Mouse (Mus musculus): ENCODE measurements at regions not wholly inside any gene's neighbourhood (a gene's known extent, or its start where the extent isn't known, plus 50 kb on each side); places are given as distances from the start of the nearest gene placed in this dataset.

DNA sequence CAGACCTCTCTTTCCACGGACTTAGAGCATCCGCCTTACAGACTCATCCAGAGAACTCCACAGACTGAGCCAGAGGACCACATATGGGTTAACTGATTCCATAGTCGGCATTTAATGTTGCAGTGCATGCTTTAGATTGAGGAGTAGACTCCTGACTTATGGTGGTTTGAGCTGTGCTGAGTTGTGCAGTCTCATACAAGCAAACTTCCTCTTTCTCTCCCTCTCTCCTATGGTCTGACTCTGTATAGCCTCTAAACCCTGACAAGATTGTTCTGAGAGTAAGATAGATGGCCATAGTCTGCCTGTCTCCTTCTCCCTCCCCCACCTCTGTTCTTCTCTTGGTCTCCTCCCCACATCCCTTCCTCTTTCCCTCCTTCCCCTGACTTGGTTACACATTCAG lies 616.0 kb downstream of the Ryr2 start:
- DNase-seq: no peak

GRCm38 (mm10) chr13:11483142-11483541 lies 623.6 kb downstream of the Ryr2 start:
- DNase-seq: no peak

DNA sequence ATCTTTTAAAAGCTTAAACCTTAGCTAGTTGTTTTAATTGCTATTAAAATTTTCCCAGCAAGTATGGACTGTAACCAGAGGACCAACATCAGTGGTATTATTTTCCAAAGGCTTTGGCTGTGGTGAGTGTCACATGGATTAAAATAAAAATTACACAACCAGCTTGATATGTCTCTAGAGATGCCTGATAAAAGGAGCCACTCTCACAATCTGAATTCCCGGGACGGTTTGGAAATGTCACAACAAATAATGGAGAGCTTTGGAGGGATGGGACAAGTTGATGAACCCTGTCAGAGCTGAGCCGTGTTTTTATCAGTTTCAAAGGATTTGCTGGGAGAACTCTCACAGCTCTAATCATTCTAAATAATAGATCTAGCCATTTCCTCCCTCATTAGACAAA lies 624.0 kb downstream of the Ryr2 start:
- DNase-seq: no peak

GRCm38 (mm10) chr13:11460251-11460650 lies 646.5 kb downstream of the Ryr2 start:
- DNase-seq: no peak

- no peak for DNase-seq
Observed at GRCm38 (mm10) chr13:11455113-11455512, 651.6 kb downstream of the Ryr2 start.

DNA sequence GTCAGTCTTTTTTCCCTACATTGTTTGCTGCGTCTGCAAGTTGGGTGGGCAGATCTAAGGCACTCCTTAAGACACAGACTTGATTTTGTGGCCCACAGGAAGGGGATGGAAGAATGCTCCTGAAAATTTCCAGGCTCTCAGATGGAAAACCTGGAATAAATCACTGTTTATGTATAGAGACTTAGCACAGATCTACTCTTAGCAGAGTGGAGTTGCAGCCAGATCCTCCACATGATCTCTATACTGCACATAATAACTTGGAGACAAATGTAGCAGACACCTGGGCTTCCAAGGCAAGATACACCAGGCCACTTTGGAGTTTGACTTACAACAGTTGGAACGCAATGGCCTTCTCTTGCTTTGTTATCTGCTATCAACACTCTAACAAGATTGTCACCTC lies 654.3 kb downstream of the Ryr2 start:
- DNase-seq: no peak

- DNase-seq: no peak
Observed at GRCm38 (mm10) chr13:11432465-11433339, 674.0 kb downstream of the Ryr2 start.

GRCm38 (mm10) chr13:11426820-11427219 lies 679.9 kb downstream of the Ryr2 start:
- no peak for DNase-seq

- DNase-seq: no peak
Observed at GRCm38 (mm10) chr13:11392027-11392426, 714.7 kb downstream of the Ryr2 start.

- no peak for DNase-seq
Observed at GRCm38 (mm10) chr13:11375452-11375851, 731.3 kb downstream of the Ryr2 start.

DNA sequence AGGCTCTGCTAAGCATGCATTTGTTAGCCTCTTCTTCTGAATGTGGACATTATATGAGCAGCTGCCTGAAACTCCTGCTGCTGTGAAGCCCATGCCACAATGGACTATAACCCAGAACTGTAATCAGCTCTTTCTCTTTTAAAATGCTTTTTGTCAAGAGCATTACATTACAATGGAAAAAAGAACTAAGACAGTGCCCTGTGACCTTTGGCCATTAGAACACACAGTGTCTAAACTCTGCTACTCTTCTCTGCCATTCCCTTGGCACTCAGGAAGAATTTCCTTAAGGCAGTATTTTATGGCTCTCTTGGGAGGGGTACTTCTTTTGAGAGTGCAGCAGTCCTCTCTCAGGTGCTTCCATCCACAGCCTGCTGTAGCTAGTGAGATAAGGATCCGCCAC lies 737.3 kb downstream of the Ryr2 start:
- no peak for DNase-seq

- no peak for DNase-seq
Observed at GRCm38 (mm10) chr13:11362872-11363271, 743.9 kb downstream of the Ryr2 start.

DNA sequence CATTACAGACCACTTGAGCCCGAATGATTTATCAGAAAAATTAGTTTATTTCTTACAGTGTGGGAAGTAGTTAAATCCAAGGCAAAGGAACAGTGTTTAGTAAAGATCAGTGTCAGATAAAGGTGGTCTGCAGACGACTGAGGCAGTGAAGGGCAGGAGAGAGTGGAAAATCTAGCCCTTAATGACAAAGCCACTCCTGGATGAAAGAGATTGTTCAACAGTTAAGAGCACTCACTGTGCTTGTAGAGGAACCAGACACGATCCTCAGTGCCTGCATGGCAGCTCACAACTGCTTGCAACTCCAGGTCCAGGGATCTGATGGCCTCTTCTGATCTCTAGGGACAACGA lies 758.3 kb downstream of the Ryr2 start:
- no peak for DNase-seq

DNA sequence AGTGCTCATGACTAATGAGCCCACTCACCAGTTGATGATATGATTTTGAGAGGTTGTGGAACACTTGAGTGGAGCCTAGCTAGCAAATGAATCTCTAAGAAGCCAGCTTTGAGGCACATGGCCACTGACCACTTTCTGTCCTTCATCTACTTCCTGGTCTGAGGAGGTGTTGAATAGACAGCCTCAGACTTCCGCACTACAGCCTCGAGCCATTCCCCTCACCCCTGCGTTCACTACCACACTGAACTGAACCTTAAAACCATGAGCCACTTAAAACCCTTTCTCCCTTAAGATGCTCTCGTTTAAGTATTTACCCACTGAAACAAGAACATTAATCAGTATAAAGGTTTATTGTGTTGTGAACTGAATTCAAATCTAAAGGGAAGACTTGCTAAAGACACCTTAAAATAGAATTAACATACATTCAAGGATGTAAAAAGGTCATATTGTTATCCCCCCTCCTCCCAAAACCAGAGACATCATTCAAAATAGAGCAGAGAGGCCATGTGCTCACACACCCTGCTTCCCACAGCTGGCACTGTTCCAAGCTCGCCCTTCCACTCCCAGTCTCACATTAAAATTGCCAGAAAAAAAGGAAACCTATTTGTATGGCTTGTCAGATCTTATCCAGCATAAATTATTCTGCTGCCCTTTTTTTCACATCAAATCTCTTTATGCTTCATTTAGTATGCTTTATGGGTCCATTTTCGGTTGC lies 758.8 kb downstream of the Ryr2 start:
- DNase-seq: peak; percentile 79 to 84

DNA sequence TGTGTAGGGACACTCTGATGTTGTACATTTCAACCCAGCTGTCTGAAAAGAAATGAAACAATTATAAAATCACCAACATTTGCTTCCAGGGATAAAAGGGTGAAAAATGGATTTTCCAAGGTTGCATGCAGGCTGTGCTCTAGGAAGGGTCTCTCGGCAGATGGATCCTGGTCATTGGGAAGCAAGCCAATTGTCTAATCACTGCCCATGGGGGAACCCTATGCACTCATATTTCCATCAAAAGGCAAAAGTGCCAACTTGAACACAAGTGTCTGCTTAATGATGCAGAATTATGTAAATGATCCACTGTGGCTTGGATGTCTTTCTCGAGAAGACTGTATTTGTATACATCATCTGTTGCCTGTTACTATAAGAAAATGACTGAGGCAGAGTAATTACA lies 762.2 kb downstream of the Ryr2 start:
- peak; percentile 44 to 69 for DNase-seq

DNA sequence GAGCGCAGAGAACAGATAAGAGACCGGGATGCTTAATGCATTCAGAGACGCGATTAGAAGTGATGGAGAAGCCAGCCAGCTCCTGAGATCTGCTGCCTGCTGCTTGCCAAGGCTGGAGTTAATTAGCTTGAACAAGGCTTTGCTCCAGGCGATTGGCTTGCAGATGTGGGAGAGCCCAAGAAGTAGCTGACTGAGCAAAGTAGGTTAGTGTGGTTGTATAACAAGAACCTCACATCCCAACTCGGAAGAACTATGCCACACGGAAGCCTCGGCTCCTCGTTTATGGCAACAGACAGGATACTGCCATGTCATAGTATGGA lies 768.5 kb downstream of the Ryr2 start:
- DNase-seq: peak; percentile 50 to 65

GRCm38 (mm10) chr13:11337610-11338296 lies 769.0 kb downstream of the Ryr2 start:
- no peak for DNase-seq

DNA sequence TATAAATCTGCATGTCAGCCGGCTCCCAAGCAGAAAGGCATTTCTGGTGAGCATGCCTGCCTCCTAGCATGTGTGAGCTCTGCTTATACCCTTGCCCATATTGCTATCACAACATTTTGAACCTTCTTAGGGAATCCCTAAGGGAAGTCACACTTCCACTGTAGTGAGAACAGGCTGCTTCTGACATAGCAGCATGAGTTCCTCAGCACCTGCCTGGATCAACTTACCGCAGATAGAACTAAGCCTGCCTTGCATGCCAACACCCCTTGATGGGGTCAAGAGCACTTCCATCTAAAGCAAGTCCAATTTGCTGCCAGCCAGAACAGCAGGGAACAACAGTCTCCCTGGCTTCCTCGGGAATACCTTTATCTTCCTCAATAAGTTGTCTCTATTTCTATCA lies 769.8 kb downstream of the Ryr2 start:
- peak in 1 of 2 experiments; percentile 7 for DNase-seq

DNA sequence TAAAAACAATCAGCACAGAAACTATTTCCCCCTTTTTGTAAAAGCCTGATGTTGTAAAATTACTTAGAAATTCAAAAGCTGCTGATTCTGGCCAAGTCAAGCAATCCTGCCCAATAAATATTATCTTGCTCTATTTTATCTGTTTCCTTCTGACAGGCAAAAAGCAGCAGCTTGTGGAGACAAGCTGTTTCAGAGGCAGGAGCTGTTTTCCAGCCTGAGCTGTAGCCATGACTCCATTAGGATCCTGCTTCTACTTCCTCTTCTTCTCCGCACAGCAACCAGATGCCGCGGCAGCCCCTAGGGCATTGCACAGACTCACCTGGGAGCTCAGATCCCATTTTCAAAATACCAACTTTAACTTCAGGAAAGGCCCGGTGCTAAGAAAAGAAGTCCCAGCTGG lies 774.8 kb downstream of the Ryr2 start:
- no peak for DNase-seq

DNA sequence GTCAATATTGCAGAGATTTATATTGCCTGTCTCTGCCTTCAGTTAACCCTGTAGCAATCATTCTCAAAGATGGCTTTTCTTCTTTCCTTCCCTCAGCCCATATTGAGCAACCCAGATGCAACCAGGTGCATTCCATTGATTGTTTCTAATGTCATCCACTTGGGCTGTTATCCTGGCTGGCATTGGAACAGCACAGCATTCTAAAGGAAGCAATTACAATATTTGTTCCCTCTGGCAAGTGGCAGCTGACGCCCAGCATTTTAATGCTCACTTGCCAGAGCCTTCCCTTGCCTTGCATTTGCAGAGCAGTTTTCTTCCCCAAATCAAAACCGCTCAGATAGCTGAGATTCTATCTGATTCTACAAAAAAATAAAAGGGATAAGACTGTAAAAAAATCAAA lies 798.0 kb downstream of the Ryr2 start:
- peak in 1 of 2 experiments; percentile 23 for DNase-seq

- no peak for DNase-seq
Observed at GRCm38 (mm10) chr13:11295493-11295892, 811.3 kb downstream of the Ryr2 start.

DNA sequence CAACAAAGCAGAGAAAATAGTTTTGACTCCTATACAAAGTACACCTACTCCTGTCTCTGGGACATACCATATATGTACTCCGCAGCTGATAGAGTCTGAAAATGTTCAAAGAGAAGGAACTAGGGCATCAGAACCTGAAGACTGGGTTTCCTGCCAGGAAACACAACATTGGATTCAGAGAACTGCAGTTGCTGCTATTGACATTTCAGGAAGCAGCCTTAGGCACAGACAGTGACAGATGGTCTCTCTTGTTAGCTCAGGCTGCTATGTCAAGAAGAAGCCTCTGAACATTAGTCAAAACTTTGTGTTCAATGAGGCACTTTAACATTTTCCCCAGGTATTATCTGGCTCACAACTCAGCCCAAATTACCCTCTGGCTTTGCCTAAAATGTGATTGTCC lies 812.1 kb downstream of the Ryr2 start:
- peak; percentile 41 to 68 for DNase-seq

DNA sequence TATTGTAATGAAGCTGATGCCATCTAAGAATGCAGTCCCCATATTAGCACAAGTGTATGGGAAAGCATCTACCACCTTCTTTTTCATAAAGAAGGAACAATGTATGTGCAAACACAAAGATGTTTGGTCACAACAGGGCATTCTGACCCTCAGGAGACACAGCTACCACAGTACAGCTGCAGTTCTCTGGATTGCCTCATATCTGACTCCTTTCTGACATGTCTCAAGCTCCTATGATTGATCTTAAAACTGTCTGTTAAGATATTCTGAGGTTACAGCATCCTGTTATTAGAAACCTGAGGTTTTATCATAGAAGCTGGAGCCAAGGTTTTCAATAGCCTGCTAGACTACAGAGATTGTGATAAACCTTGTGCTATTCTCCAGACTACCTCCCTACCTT lies 813.0 kb downstream of the Ryr2 start:
- no peak for DNase-seq

DNA sequence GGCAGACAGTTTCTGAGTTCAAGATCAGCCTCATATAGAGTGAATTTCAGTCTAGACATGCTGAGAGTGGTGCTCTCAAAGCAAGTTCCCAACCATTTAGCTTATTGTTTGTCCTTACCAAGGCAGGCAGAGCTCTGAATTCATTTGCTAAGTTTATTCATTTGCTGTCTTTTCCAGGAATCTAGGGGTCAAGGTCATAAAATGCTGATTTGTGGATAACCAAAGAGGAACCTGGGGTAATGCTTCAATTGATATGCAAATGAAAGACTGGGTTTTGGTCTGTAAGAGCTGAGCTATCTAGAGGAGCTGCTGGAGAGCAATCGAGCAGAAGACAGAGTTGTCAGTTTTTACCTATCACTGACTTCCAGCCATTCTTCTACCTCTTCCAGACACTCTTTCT lies 832.8 kb downstream of the Ryr2 start:
- DNase-seq: no peak

Measured in cerebellum, postnatal 14 days (tissue).